Mouse (Mus musculus): ENCODE measurements around the gene Rims4.

DNA sequence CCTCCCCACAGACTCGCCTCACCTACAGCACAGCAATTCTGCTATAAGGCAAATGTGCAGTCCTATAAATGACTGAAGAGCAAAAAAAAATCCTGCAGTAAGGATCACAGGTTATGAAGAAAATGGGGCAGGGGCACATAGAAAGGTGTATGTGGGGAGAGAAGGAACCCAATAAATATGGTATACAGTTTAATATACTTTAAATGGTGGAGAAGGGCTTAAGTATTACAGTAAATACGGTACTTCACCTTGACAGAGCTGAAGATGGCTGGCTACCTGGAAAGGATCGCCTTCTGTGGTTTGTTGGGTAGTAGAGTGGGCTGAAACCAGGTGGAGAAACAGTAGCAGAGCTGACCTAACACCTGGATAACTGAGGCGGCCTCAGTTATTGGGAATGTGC, 47.2 kb downstream of the Rims4 start:
- no peak for TF ChIP-seq ETS1 (IDR thresholded peaks at IDR 0.05; ENCODE audit: low read depth, low read length)
- no peak for TF ChIP-seq NRF1 (IDR thresholded peaks at IDR 0.05; ENCODE audit: insufficient read depth, low read depth, low read length, poor library complexity, severe bottlenecking)
- TF ChIP-seq CHD1 (IDR thresholded peaks at IDR 0.05; ENCODE audit: low read depth, low read length) = no peak
- TF ChIP-seq CTCF (IDR thresholded peaks at IDR 0.05 in 2 of 3, conservative IDR thresholded peaks at IDR 0.05 in 1 of 3; ENCODE audit: control insufficient read depth in 1 of 3, insufficient read depth in 1 of 3, low read depth in 2 of 3, low read length in 3 of 3, poor library complexity in 1 of 3, severe bottlenecking in 1 of 3) = no peak
- no peak for TF ChIP-seq ZC3H11A (IDR thresholded peaks at IDR 0.05; ENCODE audit: low read depth, low read length)
- no peak for TF ChIP-seq MAX (IDR thresholded peaks at IDR 0.05; ENCODE audit: low read length)
- no peak for TF ChIP-seq RCOR1 (IDR thresholded peaks at IDR 0.05; ENCODE audit: low read depth, low read length)
- TF ChIP-seq JUND (IDR thresholded peaks at IDR 0.05; ENCODE audit: low read depth, low read length) = no peak
- no peak for TF ChIP-seq POLR2A (IDR thresholded peaks at IDR 0.05; ENCODE audit: control insufficient read depth in 1 of 2, insufficient read depth in 1 of 2, low read depth in 1 of 2, low read length in 2 of 2, poor library complexity in 1 of 2)
- TF ChIP-seq EP300 (IDR thresholded peaks at IDR 0.05; ENCODE audit: low read depth in 1 of 2, low read length in 2 of 2) = no peak
- TF ChIP-seq SMC3 (IDR thresholded peaks at IDR 0.05; ENCODE audit: low read depth, low read length) = no peak
